Mouse (Mus musculus) liver, adult 2 months (tissue): Measurements from ENCODE around the gene Acp5. TPM values are rescaled to one million over a fixed set of nuclear protein-coding genes. Genes with fewer than 3 reads are reported as not detected.

ENCODE experiments used
- DNase-seq: peaks from one replicate; pipeline ENCODE4 v3.0.0-alpha.2; 2011; ENCODE audit warnings: low read depth, low spot score; ENCODE audit errors: extremely low read depth
- H3K27ac ChIP-seq: fragments of 200-500 bp; replicated peaks from 2 replicates; pipeline ENCODE4 v1.5.1; 2012; ENCODE audit warnings: low read depth, mild to moderate bottlenecking, control low read depth, inconsistent platforms, low read length; ENCODE audit not compliant: insufficient read depth
- H3K27me3 ChIP-seq: fragments of 200-500 bp; 2 replicates; pipeline ENCODE4 v1.6.1; 2012; ENCODE audit warnings: mild to moderate bottlenecking, moderate library complexity, low read length, inconsistent platforms; ENCODE audit not compliant: control insufficient read depth, insufficient read depth
- H3K36me3 ChIP-seq: fragments of 200-500 bp; 2 replicates; pipeline ENCODE4 v1.6.1; 2012; ENCODE audit warnings: low read length, inconsistent platforms; ENCODE audit not compliant: control insufficient read depth, insufficient read depth
- H3K4me1 ChIP-seq: fragments of 200-500 bp; 2 replicates; pipeline ENCODE4 v1.6.1; 2011; ENCODE audit warnings: low read length; ENCODE audit not compliant: control insufficient read depth, insufficient read depth
- H3K4me3 ChIP-seq: fragments of 200-500 bp; 2 replicates; pipeline ENCODE4 v1.5.1; 2011; ENCODE audit warnings: low read depth, mild to moderate bottlenecking, control low read depth, low read length, moderate library complexity; ENCODE audit not compliant: insufficient read depth
- H3K79me2 ChIP-seq: fragments of 200-500 bp; 2 replicates; pipeline ENCODE4 v1.6.1; 2012; ENCODE audit warnings: inconsistent platforms, mild to moderate bottlenecking, low read length, moderate library complexity; ENCODE audit not compliant: control insufficient read depth, insufficient read depth
- H3K9ac ChIP-seq: fragments of 200-500 bp; 2 replicates; pipeline ENCODE4 v1.6.1; 2012; ENCODE audit warnings: low read depth, mild to moderate bottlenecking, control low read depth, inconsistent platforms, low read length
- CTCF ChIP-seq: fragments of 200-500 bp; IDR thresholded peaks from 2 replicates; pipeline ENCODE4 v1.5.1; 2011; ENCODE audit warnings: low read depth, low read length, control low read depth
- POLR2A ChIP-seq: fragments of 200-500 bp; IDR thresholded peaks from 2 replicates; pipeline ENCODE4 v1.6.1; 2011; ENCODE audit warnings: low read length, control low read depth; ENCODE audit not compliant: insufficient read depth; ENCODE audit errors: extremely low read depth
- WGBS: fragments of 180-500 bp; shearing (Covaris S2); methylation state at CpG from one replicate; pipeline ENCODE4 v1.1.7; 2018; 5-methylcytosine and 5-hydroxymethylcytosine counted together
- polyA plus RNA-seq: library from polyadenylated mRNA; depleted of rRNA; stranded (reverse); fragments of >200 nt; gene quantifications from 2 replicates; pipeline ENCODE4 v1.2.3, GENCODE M21; 2012
- total RNA-seq: library from RNA; depleted of rRNA; stranded (reverse); fragments of >200 nt; gene quantifications from 2 replicates; pipeline ENCODE4 v1.2.3, GENCODE M21; 2014

The Acp5 gene
- total and polyA plus RNA-seq, 2 experiments = 93.6 to 211 TPM

- H3K4me1 ChIP-seq = no peaks in the 10 kb centered on the region
- no peak for DNase-seq
- no peak overlapping the region for H3K27ac ChIP-seq
Observed at GRCm38 (mm10) chr9:22125246-22126027, 10.1 kb downstream of the Acp5 start.

GRCm38 (mm10) chr9:22124169-22124568 is 11.3 kb downstream of the Acp5 start:
- Histone ChIP-seq H3K79me2 (no peaks in the 10 kb centered on the region), H3K36me3 (peaks cover 3% of the 10 kb centered on the region; the same call in 1 of the 2 replicates), H3K9ac (no peak overlapping the region), H3K4me1 (no peaks in the 10 kb centered on the region; the same call in 1 of the 2 replicates), H3K4me3 (no peak overlapping the region), H3K27ac (no peak overlapping the region), H3K27me3 (no peaks in the 10 kb centered on the region)
- DNase-seq = no peak
- TF ChIP-seq CTCF = no peak
- no peak for TF ChIP-seq POLR2A
- 94% methylated on average over 3 of the region's 3 CpGs for WGBS

More at GRCm38 (mm10) chr9:22125246-22126027, 10.1 kb downstream of the Acp5 start:
- Histone ChIP-seq H3K36me3 (peaks cover 3% of the 10 kb centered on the region; the same call in 1 of the 2 replicates), H3K4me3 (no peak overlapping the region), H3K79me2 (no peaks in the 10 kb centered on the region), H3K9ac (no peak overlapping the region), H3K27me3 (no peaks in the 10 kb centered on the region)
- TF ChIP-seq CTCF = no peak
- TF ChIP-seq POLR2A = no peak
- 89% methylated on average over 15 of the region's 15 CpGs for WGBS

DNA sequence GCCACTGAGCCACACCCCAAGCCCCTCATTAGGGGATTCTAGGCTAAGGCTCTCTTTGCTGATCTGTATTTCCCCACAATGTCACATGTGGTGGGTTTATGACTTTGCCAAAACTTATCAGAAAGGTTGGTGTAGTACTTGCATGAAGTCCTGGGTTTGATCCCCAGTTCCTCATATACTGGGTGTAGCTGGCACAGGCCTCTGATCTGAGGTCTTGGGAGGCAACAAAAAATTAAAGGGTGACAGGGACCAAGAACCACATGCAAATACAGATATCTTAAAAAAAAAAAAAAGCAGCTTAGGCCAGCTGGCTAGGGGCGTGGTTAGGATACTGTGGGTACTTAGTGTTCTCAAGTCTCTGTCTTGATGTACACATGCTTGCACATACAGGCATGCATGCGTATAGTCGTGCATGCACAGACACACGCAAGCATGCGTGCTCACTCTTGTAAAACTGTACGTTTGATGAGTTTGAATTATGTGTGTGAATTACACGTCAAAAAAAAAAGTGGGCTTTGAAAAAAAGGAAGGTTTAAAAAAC is 12.4 kb downstream of the Acp5 start:
- DNase-seq = no peak
- H3K79me2 ChIP-seq = no peaks in the 10 kb centered on the region
- H3K27ac ChIP-seq = no peak overlapping the region
- no peak overlapping the region for H3K4me3 ChIP-seq
- no peaks in the 10 kb centered on the region for H3K27me3 ChIP-seq
- H3K4me1 ChIP-seq = no peaks in the 10 kb centered on the region; the same call in 1 of the 2 replicates
- 89% methylated on average over 7 of the region's 7 CpGs for WGBS
- H3K36me3 ChIP-seq = peaks cover 3% of the 10 kb centered on the region; the same call in 1 of the 2 replicates
- TF ChIP-seq CTCF = no peak
- TF ChIP-seq POLR2A = no peak
- no peak overlapping the region for H3K9ac ChIP-seq

DNA sequence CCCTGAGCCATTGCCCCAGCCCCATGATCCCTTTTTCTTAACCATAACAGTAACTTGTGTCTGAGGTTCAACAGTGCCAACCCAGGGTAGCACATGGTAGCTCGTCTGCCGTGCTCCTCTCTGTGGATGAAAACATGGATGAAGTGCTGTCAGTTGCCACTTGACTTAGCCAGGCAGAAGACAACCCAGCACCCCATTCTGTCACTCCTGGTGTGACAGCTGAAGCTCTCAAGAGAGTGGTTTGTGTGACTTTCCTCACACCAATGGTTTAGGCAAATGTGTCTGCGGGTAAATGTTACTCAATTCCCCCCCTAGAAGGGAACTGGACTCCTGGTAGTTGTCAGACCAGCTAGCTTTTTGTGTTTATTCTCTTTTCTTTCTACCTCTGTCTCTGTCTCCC is 13.5 kb downstream of the Acp5 start:
- no peak for TF ChIP-seq CTCF
- TF ChIP-seq POLR2A = no peak
- peaks cover 3% of the 10 kb centered on the region; the same call in 1 of the 2 replicates for H3K4me1 ChIP-seq
- no peak for DNase-seq
- no peaks in the 10 kb centered on the region for H3K27me3 ChIP-seq
- no peak overlapping the region for H3K9ac ChIP-seq
- no peaks in the 10 kb centered on the region; the same call in 1 of the 2 replicates for H3K36me3 ChIP-seq
- whole genome bisulfite sequencing = 89% methylated on average over 3 of the region's 3 CpGs
- no peaks in the 10 kb centered on the region for H3K79me2 ChIP-seq
- no peak overlapping the region for H3K27ac ChIP-seq
- no peak overlapping the region for H3K4me3 ChIP-seq

DNA sequence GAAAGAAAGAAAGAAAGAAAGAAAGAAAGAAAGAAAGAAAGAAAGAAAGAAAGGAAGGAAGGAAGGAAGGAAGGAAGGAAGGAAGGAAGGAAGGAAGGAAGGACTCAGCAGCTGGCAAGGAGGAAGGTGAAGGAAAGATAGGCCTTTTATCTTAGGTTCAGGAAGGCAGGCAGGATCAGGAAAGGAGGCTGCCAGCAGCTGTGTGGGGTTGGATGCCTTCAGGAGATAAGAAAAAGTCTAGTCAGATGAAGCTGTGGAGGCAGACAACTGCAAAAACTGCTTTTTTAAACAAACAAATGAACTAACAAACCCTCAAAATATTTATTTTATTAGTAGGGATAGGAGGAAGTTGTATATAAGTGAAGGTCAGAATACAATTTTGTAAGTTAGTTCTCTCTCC is 14.0 kb downstream of the Acp5 start:
- Histone ChIP-seq H3K36me3 (no peaks in the 10 kb centered on the region), H3K4me3 (no peak overlapping the region), H3K27me3 (no peaks in the 10 kb centered on the region), H3K79me2 (no peaks in the 10 kb centered on the region), H3K4me1 (peaks cover 3% of the 10 kb centered on the region; the same call in 1 of the 2 replicates), H3K9ac (no peak overlapping the region), H3K27ac (no peak overlapping the region)
- DNase-seq = no peak
- TF ChIP-seq CTCF (no peak), POLR2A (no peak)

- peak; percentile 74 for DNase-seq
- peaks cover 3% of the 10 kb centered on the region; the same call in 1 of the 2 replicates for H3K79me2 ChIP-seq
- no peak overlapping the region for H3K9ac ChIP-seq
- no peaks in the 10 kb centered on the region for H3K36me3 ChIP-seq
- H3K4me3 ChIP-seq = no peak overlapping the region
- H3K27ac ChIP-seq = peak overlapping the region; percentile 0
- H3K27me3 ChIP-seq = no peaks in the 10 kb centered on the region
- TF ChIP-seq CTCF = no peak
- no peak for TF ChIP-seq POLR2A
- WGBS = 48% methylated on average over 4 of the region's 4 CpGs
- peaks cover 7% of the 10 kb centered on the region; the same call in 1 of the 2 replicates for H3K4me1 ChIP-seq
Observed at GRCm38 (mm10) chr9:22119543-22119942, 16.0 kb downstream of the Acp5 start.
